Mouse (Mus musculus) stomach, embryonic 16.5 days (tissue): ENCODE data around the gene Txndc12. TPM values are rescaled to one million over a fixed set of nuclear protein-coding genes. Genes with fewer than 3 reads are reported as not detected.

Experiments used
- ATAC-seq: fragments of 200-750 bp; cut with Nextera tagmentation; 2 replicates; pipeline ENCODE4 v1.8.0; 2017; ENCODE audit warnings: moderate number of reproducible peaks, moderate TSS enrichment; ENCODE audit not compliant: insufficient read depth, low FRiP score
- H3K27ac ChIP-seq: fragments of 300-500 bp; sonication (generic); 2 replicates; pipeline ENCODE4 v1.5.1; 2014; ENCODE audit warnings: low read length
- H3K27me3 ChIP-seq: fragments of 300-500 bp; sonication (generic); 2 replicates; pipeline ENCODE4 v1.6.1; 2014; ENCODE audit warnings: low read length, control low read depth, mixed read lengths; ENCODE audit not compliant: control insufficient read depth, insufficient read depth
- H3K36me3 ChIP-seq: fragments of 300-500 bp; sonication (generic); 2 replicates; pipeline ENCODE4 v1.6.1; 2014; ENCODE audit warnings: low read length; ENCODE audit not compliant: control insufficient read depth, insufficient read depth
- H3K4me1 ChIP-seq: fragments of 300-500 bp; sonication (generic); 2 replicates; pipeline ENCODE4 v1.6.1; 2014; ENCODE audit warnings: low read length, control low read depth, mixed read lengths; ENCODE audit not compliant: control insufficient read depth, insufficient read depth
- H3K4me2 ChIP-seq: fragments of 300-500 bp; sonication (generic); 2 replicates; pipeline ENCODE4 v1.6.1; 2014; ENCODE audit warnings: low read depth, low read length, mixed read lengths
- H3K4me3 ChIP-seq: fragments of 300-500 bp; sonication (generic); replicated peaks from 2 replicates; pipeline ENCODE4 v1.5.1; 2014; ENCODE audit warnings: mild to moderate bottlenecking, low read length
- H3K9ac ChIP-seq: fragments of 300-500 bp; sonication (generic); 2 replicates; pipeline ENCODE4 v1.6.1; 2014; ENCODE audit warnings: low read length
- H3K9me3 ChIP-seq: fragments of 300-500 bp; sonication (generic); replicated peaks from 2 replicates; pipeline ENCODE4 v1.6.1; 2016; ENCODE audit warnings: low read length, control low read depth; ENCODE audit not compliant: control insufficient read depth
- WGBS: fragments of 180-500 bp; shearing (Covaris S2); extraction: QIAGEN DNeasy Blood & Tissue Kit; methylation state at CpG from one replicate; pipeline ENCODE4 v1.1.7; 2014; 5-methylcytosine and 5-hydroxymethylcytosine counted together
- polyA plus RNA-seq: library from polyadenylated mRNA; unstranded; fragments of >200 nt; fragmentation: Nextera tagmentation; extraction: Ambion mirVana; gene quantifications from 2 replicates; pipeline ENCODE4 v1.2.1, GENCODE M21; 2015

Gene Txndc12
- polyA plus RNA-seq, 1 experiment from 2014 or later: 104 TPM

GRCm38 (mm10) chr4:108841920-108842578 lies 7.6 kb downstream of the Txndc12 start:
- Histone ChIP-seq H3K27me3 (no peaks in the 10 kb centered on the region), H3K36me3 (no peaks in the 10 kb centered on the region), H3K4me1 (peaks cover 2% of the 10 kb centered on the region), H3K4me3 (no peak overlapping the region), H3K9me3 (no peaks in the 10 kb centered on the region), H3K27ac (peak overlapping the region; percentile 52), H3K9ac (no peak overlapping the region), H3K4me2 (no peak overlapping the region)
- ATAC-seq: peak; percentile 29; the same call in 1 of the 2 replicates
- WGBS: 57% methylated on average over 7 of the region's 7 CpGs

- H3K27ac ChIP-seq: no peak overlapping the region
- H3K36me3 ChIP-seq: no peaks in the 10 kb centered on the region
- H3K4me1 ChIP-seq: peaks cover 2% of the 10 kb centered on the region
- no peak overlapping the region for H3K4me2 ChIP-seq
- no peaks in the 10 kb centered on the region for H3K27me3 ChIP-seq
- no peak overlapping the region for H3K4me3 ChIP-seq
- no peak for ATAC-seq
- H3K9me3 ChIP-seq: no peaks in the 10 kb centered on the region
- H3K9ac ChIP-seq: no peak overlapping the region
These were observed 8.9 kb downstream of the Txndc12 start for GRCm38 (mm10) chr4:108843336-108843735.

GRCm38 (mm10) chr4:108845824-108846569 lies 11.6 kb downstream of the Txndc12 start:
- Histone ChIP-seq H3K4me1 (peaks cover 17% of the 10 kb centered on the region), H3K36me3 (no peaks in the 10 kb centered on the region; the same call in 1 of the 2 replicates), H3K9me3 (no peaks in the 10 kb centered on the region), H3K4me3 (no peak overlapping the region), H3K4me2 (no peak overlapping the region), H3K27me3 (no peaks in the 10 kb centered on the region), H3K27ac (no peak overlapping the region), H3K9ac (no peak overlapping the region)
- no peak for ATAC-seq
- WGBS: 37% methylated on average over 5 of the region's 5 CpGs

- peaks cover 17% of the 10 kb centered on the region for H3K4me1 ChIP-seq
- peak within 1 kb of the TSS; percentile 71 for H3K4me3 ChIP-seq
- peak; percentile 81 for ATAC-seq
- no peaks in the 10 kb centered on the region for H3K27me3 ChIP-seq
- H3K4me2 ChIP-seq: peak within 1 kb of the TSS; percentile 89
- H3K9ac ChIP-seq: peak within 1 kb of the TSS; percentile 87
- H3K36me3 ChIP-seq: no peaks in the 10 kb centered on the region; the same call in 1 of the 2 replicates
- under 1% methylated on average over 77 of the region's 77 CpGs for WGBS
- peak within 1 kb of the TSS; percentile 87 for H3K27ac ChIP-seq
- no peaks in the 10 kb centered on the region for H3K9me3 ChIP-seq
These were observed 13.5 kb downstream of the Txndc12 start, which contains the start of gene Kti12 for GRCm38 (mm10) chr4:108847715-108848504. Kti12 (plus strand) TSS chr4:108847785.

GRCm38 (mm10) chr4:108848505-108848848 lies 14.1 kb downstream of the Txndc12 start, which contains the start of gene A730015C16Rik:
A730015C16Rik (minus strand) TSS chr4:108848619.
- Histone ChIP-seq H3K27ac (peak within 1 kb of the TSS; percentile 87), H3K27me3 (no peaks in the 10 kb centered on the region), H3K4me3 (peak within 1 kb of the TSS; percentile 71), H3K4me1 (peaks cover 15% of the 10 kb centered on the region), H3K36me3 (no peaks in the 10 kb centered on the region; the same call in 1 of the 2 replicates), H3K9me3 (no peaks in the 10 kb centered on the region), H3K9ac (peak within 1 kb of the TSS; percentile 87), H3K4me2 (peak within 1 kb of the TSS; percentile 89)
- peak; percentile 30; the same call in 1 of the 2 replicates for ATAC-seq
- WGBS: 5% methylated on average over 20 of the region's 20 CpGs

GRCm38 (mm10) chr4:108866806-108867205 lies 32.4 kb downstream of the Txndc12 start:
- no peaks in the 10 kb centered on the region for H3K9me3 ChIP-seq
- ATAC-seq: no peak
- WGBS: 81% methylated on average over 7 of the region's 7 CpGs
- H3K4me2 ChIP-seq: no peak overlapping the region
- 0 out of 2 replicates have a peak, but pooled peaks cover 7% of the 10 kb centered on the region for H3K36me3 ChIP-seq
- no peak overlapping the region for H3K9ac ChIP-seq
- H3K4me1 ChIP-seq: no peaks in the 10 kb centered on the region
- no peak overlapping the region for H3K27ac ChIP-seq
- no peaks in the 10 kb centered on the region for H3K27me3 ChIP-seq
- H3K4me3 ChIP-seq: no peak overlapping the region

- peak; percentile 71 for ATAC-seq
- 35% methylated on average over 10 of the region's 10 CpGs for WGBS
- H3K4me3 ChIP-seq: no peak overlapping the region
These were observed 35.5 kb downstream of the Txndc12 start for GRCm38 (mm10) chr4:108869730-108870374.

GRCm38 (mm10) chr4:108873746-108874145 lies 39.3 kb downstream of the Txndc12 start:
- no peak overlapping the region for H3K27ac ChIP-seq

More at GRCm38 (mm10) chr4:108869730-108870374, 35.5 kb downstream of the Txndc12 start:
- Histone ChIP-seq H3K36me3 (no peaks in the 10 kb centered on the region), H3K4me1 (no peaks in the 10 kb centered on the region), H3K9me3 (no peaks in the 10 kb centered on the region), H3K27ac (no peak overlapping the region), H3K9ac (no peak overlapping the region), H3K4me2 (no peak overlapping the region), H3K27me3 (no peaks in the 10 kb centered on the region)

More at GRCm38 (mm10) chr4:108873746-108874145, 39.3 kb downstream of the Txndc12 start:
- ATAC-seq: no peak
- H3K4me3 ChIP-seq: no peak overlapping the region
- no peaks in the 10 kb centered on the region for H3K36me3 ChIP-seq
- no peaks in the 10 kb centered on the region for H3K9me3 ChIP-seq
- H3K9ac ChIP-seq: no peak overlapping the region
- WGBS: 92% methylated on average over 5 of the region's 5 CpGs
- no peak overlapping the region for H3K4me2 ChIP-seq
- H3K4me1 ChIP-seq: no peaks in the 10 kb centered on the region
- no peaks in the 10 kb centered on the region for H3K27me3 ChIP-seq
